In genomic region chr2:5646322-5646721, GRCm38 (mm10) we compare ENCODE assay signal across 31 mouse cellular contexts.
"Had no signal": no experiment of that assay in that cellular context is flagged by ENCODE, and none has a peak within 500 bp of the region (broad histone marks: within the 10 kb centered on the region; RNA-seq: fewer than 3 reads in every experiment).

No protein-coding gene starts in this region.

- H3K4me3 ChIP-seq: limb, embryonic 10.5 days; limb, embryonic 12.5 days; limb, embryonic 13.5 days; limb, embryonic 15.5 days; liver, embryonic 12.5 days; liver, embryonic 13.5 days; liver, embryonic 15.5 days; lung, embryonic 15.5 days; megakaryocyte, embryonic 14.5 days; midbrain, embryonic 10.5 days; midbrain, embryonic 12.5 days; midbrain, embryonic 13.5 days; midbrain, embryonic 15.5 days; myocyte had no signal

- H3K4me2 ChIP-seq: limb, embryonic 12.5 days; limb, embryonic 13.5 days; limb, embryonic 15.5 days; liver, embryonic 11.5 days; liver, embryonic 12.5 days; liver, embryonic 13.5 days; liver, embryonic 15.5 days; lung, embryonic 14.5 days; lung, embryonic 15.5 days; midbrain, embryonic 11.5 days; midbrain, embryonic 12.5 days; midbrain, embryonic 13.5 days; midbrain, embryonic 15.5 days had no signal

- DNase-seq: left cerebral cortex, postnatal 4 days; liver; liver, embryonic 13.5 days; liver, postnatal 0 days; lung, adult 18-20 months; lung, adult 2 months; lung, embryonic 14.5 days; lung, postnatal 10 days; lung, postnatal 14 days; lung, postnatal 36 days; lung, postnatal 4 days; midbrain, embryonic 14.5 days had no signal

- H3K4me1 ChIP-seq: limb, embryonic 13.5 days; liver, embryonic 13.5 days; liver, embryonic 15.5 days; lung, embryonic 15.5 days; midbrain, embryonic 10.5 days; midbrain, embryonic 12.5 days; midbrain, embryonic 13.5 days had no signal

- H3K27ac ChIP-seq: limb, embryonic 10.5 days; limb, embryonic 12.5 days; limb, embryonic 13.5 days; limb, embryonic 15.5 days; liver, embryonic 12.5 days; liver, embryonic 13.5 days; liver, embryonic 14.5 days; liver, embryonic 15.5 days; lung, embryonic 15.5 days; macrophage; midbrain, embryonic 10.5 days; midbrain, embryonic 12.5 days; midbrain, embryonic 13.5 days; midbrain, embryonic 15.5 days had no signal

- H3K27me3 ChIP-seq: limb, embryonic 12.5 days; limb, embryonic 13.5 days; limb, embryonic 15.5 days; liver, embryonic 12.5 days; liver, embryonic 13.5 days; liver, embryonic 15.5 days; midbrain, embryonic 12.5 days; midbrain, embryonic 13.5 days; midbrain, embryonic 15.5 days had no signal

- H3K36me3 ChIP-seq: limb, embryonic 10.5 days; limb, embryonic 12.5 days; limb, embryonic 13.5 days; limb, embryonic 15.5 days; liver, embryonic 12.5 days; liver, embryonic 13.5 days; liver, embryonic 15.5 days; lung, embryonic 15.5 days; midbrain, embryonic 10.5 days; midbrain, embryonic 12.5 days; midbrain, embryonic 13.5 days; midbrain, embryonic 15.5 days had no signal

- H3K9me3 ChIP-seq: limb, embryonic 10.5 days; limb, embryonic 12.5 days; limb, embryonic 13.5 days; limb, embryonic 15.5 days; liver, embryonic 12.5 days; liver, embryonic 13.5 days; liver, embryonic 15.5 days; lung, embryonic 15.5 days; megakaryocyte, embryonic 14.5 days; midbrain, embryonic 10.5 days; midbrain, embryonic 12.5 days; midbrain, embryonic 13.5 days; midbrain, embryonic 15.5 days had no signal

- H3K9ac ChIP-seq: limb, embryonic 12.5 days; limb, embryonic 13.5 days; limb, embryonic 15.5 days; liver, embryonic 12.5 days; liver, embryonic 13.5 days; liver, embryonic 14.5 days; liver, embryonic 15.5 days; liver, postnatal 0 days; lung, embryonic 14.5 days; lung, embryonic 15.5 days; midbrain, embryonic 12.5 days; midbrain, embryonic 13.5 days; midbrain, embryonic 15.5 days had no signal

- ATAC-seq: liver, embryonic 12.5 days; liver, postnatal 0 days; lung, postnatal 0 days; midbrain, embryonic 13.5 days; midbrain, embryonic 15.5 days; midbrain, embryonic 16.5 days had no signal
